8 mouse cellular contexts compared by ENCODE assay signal in the genomic region with DNA sequence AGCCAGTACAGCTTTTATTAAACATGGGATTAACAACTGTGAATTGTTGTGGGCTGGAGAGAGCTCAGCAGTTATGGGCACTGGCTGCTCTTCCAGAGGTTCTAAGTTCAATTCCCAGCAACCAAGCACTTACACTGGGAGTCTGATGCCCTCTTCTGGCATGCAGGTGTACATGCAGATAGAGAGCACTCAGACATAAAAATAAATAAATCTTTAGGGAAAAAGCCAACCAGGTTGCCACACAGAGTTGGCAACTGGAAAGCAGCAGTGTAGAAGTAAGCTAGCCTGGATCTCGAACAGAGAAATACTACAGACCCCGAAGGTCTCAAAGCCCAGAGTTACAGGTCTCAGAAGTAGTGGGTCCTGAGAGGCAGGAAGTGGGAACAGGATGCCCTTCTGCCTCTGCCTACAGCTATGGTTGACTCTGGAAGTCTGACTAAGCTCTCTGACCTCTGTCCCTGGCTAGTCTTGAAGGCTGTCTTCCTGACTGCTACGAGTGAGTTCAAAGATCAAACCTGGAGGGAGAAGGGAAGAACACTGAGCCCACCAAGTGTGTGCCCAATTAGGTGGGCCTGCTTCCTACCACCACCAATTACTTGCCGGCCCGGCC. TPM values are rescaled to one million over a fixed set of nuclear protein-coding genes. Genes with fewer than 3 reads are reported as not detected.
DNase-seq lines count a peak whose midpoint lies in the region; ATAC-seq and TF ChIP-seq lines count a peak whose summit lies in the region.

No protein-coding gene starts in this region.

- TF ChIP-seq CTCF in hindbrain, postnatal 0 days (IDR thresholded peaks at IDR 0.05; ENCODE audit: low read depth) = peak; percentile 65

- no peaks in the 10 kb centered on the region for H3K27me3 ChIP-seq in heart, embryonic 12.5 days (replicated peaks)
- no peaks in the 10 kb centered on the region for H3K27me3 ChIP-seq in hindbrain, postnatal 0 days (ENCODE audit: insufficient read depth, low read length)
- no peaks in the 10 kb centered on the region for H3K27me3 ChIP-seq in forebrain, embryonic 12.5 days

- no peak overlapping the region for H3K4me2 ChIP-seq in heart, embryonic 12.5 days
- no peak overlapping the region for H3K4me2 ChIP-seq in hindbrain, postnatal 0 days (ENCODE audit: low read depth, low read length)
- H3K4me2 ChIP-seq in forebrain, embryonic 12.5 days = no peak overlapping the region

- H3K4me1 ChIP-seq in heart, embryonic 12.5 days (replicated peaks) = peaks cover 9% of the 10 kb centered on the region
- H3K4me1 ChIP-seq in hindbrain, postnatal 0 days (ENCODE audit: insufficient read depth, low read length) = 0 out of 2 replicates have a peak, but pooled peaks cover 3% of the 10 kb centered on the region
- peaks cover 9% of the 10 kb centered on the region for H3K4me1 ChIP-seq in forebrain, embryonic 12.5 days

- H3K27ac ChIP-seq in heart, embryonic 12.5 days (ENCODE audit: poor library complexity, severe bottlenecking) = no peak overlapping the region
- H3K27ac ChIP-seq in hindbrain, postnatal 0 days = no peak overlapping the region
- H3K27ac ChIP-seq in forebrain, embryonic 12.5 days = no peak overlapping the region

- H3K9ac ChIP-seq in heart, embryonic 12.5 days = no peak overlapping the region
- H3K9ac ChIP-seq in hindbrain, postnatal 0 days (replicated peaks; ENCODE audit: low read length) = no peak overlapping the region
- H3K9ac ChIP-seq in forebrain, embryonic 12.5 days = no peak overlapping the region

- DNase-seq in heart, adult 11 months = peak; percentile 90
- DNase-seq in 416B (ENCODE audit: low read depth) (peak; percentile 88), R1 (ENCODE audit: low read depth, low spot score) (peak; percentile 71)
- peak; percentile 43 for DNase-seq in hindbrain, postnatal 0 days (ENCODE audit: low spot score)
- peak; percentile 22 to 39 for DNase-seq in natural killer cell, adult 2 months (ENCODE audit: low spot score in 2 of 2)
- DNase-seq in ovary, postnatal 36 days (ENCODE audit: low spot score) = no peak

- no peak for ATAC-seq in heart, embryonic 12.5 days (ENCODE audit: insufficient number of reproducible peaks, low FRiP score)
- ATAC-seq in hindbrain, postnatal 0 days = no peak
- no peak for ATAC-seq in forebrain, embryonic 12.5 days (ENCODE audit: low FRiP score)

- no peaks in the 10 kb centered on the region for H3K9me3 ChIP-seq in heart, embryonic 12.5 days (replicated peaks)
- no peaks in the 10 kb centered on the region for H3K9me3 ChIP-seq in hindbrain, postnatal 0 days (ENCODE audit: low read length)
- no peaks in the 10 kb centered on the region for H3K9me3 ChIP-seq in forebrain, embryonic 12.5 days

- WGBS in heart, embryonic 12.5 days = 48% methylated on average over 5 of the region's 5 CpGs
- WGBS in hindbrain, postnatal 0 days = 64% methylated on average over 5 of the region's 5 CpGs
- WGBS in forebrain, embryonic 12.5 days = 66% methylated on average over 5 of the region's 5 CpGs

- no peaks in the 10 kb centered on the region for H3K36me3 ChIP-seq in heart, embryonic 12.5 days
- no peaks in the 10 kb centered on the region for H3K36me3 ChIP-seq in hindbrain, postnatal 0 days (ENCODE audit: insufficient read depth, low read length)
- H3K36me3 ChIP-seq in forebrain, embryonic 12.5 days (replicated peaks) = no peaks in the 10 kb centered on the region

- H3K4me3 ChIP-seq in heart, embryonic 12.5 days = no peak overlapping the region
- H3K4me3 ChIP-seq in hindbrain, postnatal 0 days (ENCODE audit: low read length) = no peak overlapping the region
- H3K4me3 ChIP-seq in forebrain, embryonic 12.5 days (replicated peaks) = no peak overlapping the region

RNA-seq across cellular contexts. Expression of a gene that starts 2.0 kb away (rescaled TPM):
- 202 and 217 TPM in 2 replicates for polyA plus RNA-seq in heart, embryonic 12.5 days (2016; fragmentation: Nextera tagmentation; extraction: Ambion mirVana)
- 22.5 and 55.8 TPM in 2 replicates for total RNA-seq in hindbrain, postnatal 0 days (2014; rRNA removed)
- 256 and 260 TPM in 2 replicates for polyA plus RNA-seq in hindbrain, postnatal 0 days (2015; fragmentation: Nextera tagmentation; extraction: Ambion mirVana)
- polyA plus RNA-seq in forebrain, embryonic 12.5 days (2016; fragmentation: Nextera tagmentation; extraction: Ambion mirVana) = 129 and 134 TPM in 2 replicates

RNA-seq across cellular contexts. Expression of a gene that starts 19.8 kb away (rescaled TPM):
- 34.4 and 37.4 TPM in 2 replicates for polyA plus RNA-seq in heart, embryonic 12.5 days (2016; fragmentation: Nextera tagmentation; extraction: Ambion mirVana)
- 45.0 and 54.3 TPM in 2 replicates for total RNA-seq in hindbrain, postnatal 0 days (2014; rRNA removed)
- polyA plus RNA-seq in hindbrain, postnatal 0 days (2015; fragmentation: Nextera tagmentation; extraction: Ambion mirVana) = 36.7 and 44.4 TPM in 2 replicates
- 39.2 and 46.7 TPM in 2 replicates for polyA plus RNA-seq in forebrain, embryonic 12.5 days (2016; fragmentation: Nextera tagmentation; extraction: Ambion mirVana)
